Comparison of ENCODE assay signal across 17 mouse cellular contexts in genomic region chr3:143784353-143784791, GRCm38 (mm10).
A peak's percentile ranks its signal among the peaks of the same experiment; 100 is the strongest.
DNase-seq lines count a peak whose midpoint lies in the region; ATAC-seq and TF ChIP-seq lines count a peak whose summit lies in the region.
"Had no signal": no experiment of that assay in that cellular context is flagged by ENCODE, and none has a peak within 500 bp of the region (broad histone marks: within the 10 kb centered on the region; RNA-seq: fewer than 3 reads in every experiment).

No protein-coding gene starts in this region.

- H3K9me3 ChIP-seq in kidney, embryonic 15.5 days (replicated peaks), result no peaks in the 10 kb centered on the region
- H3K9me3 ChIP-seq in limb, embryonic 11.5 days (ENCODE audit: control insufficient read depth, low read length), result no peaks in the 10 kb centered on the region
- no peaks in the 10 kb centered on the region for H3K9me3 ChIP-seq in forebrain, embryonic 16.5 days (ENCODE audit: control insufficient read depth, low read length)
- H3K9me3 ChIP-seq: heart, embryonic 13.5 days; midbrain, embryonic 13.5 days had no signal

- CTCF ChIA-PET in Patski (lab: Charles Lee), result no interaction called here

- H3K4me3 ChIP-seq in kidney, embryonic 15.5 days (replicated peaks), result no peak overlapping the region
- H3K4me3 ChIP-seq in limb, embryonic 11.5 days (ENCODE audit: low read depth, low read length), result no peak overlapping the region
- H3K4me3 ChIP-seq in forebrain, embryonic 16.5 days (replicated peaks; ENCODE audit: low read length), result no peak overlapping the region
- no peak overlapping the region for H3K4me3 ChIP-seq in left cerebral cortex, adult 2 months
- H3K4me3 ChIP-seq: heart, embryonic 13.5 days; midbrain, embryonic 13.5 days had no signal

- in situ Hi-C loops in Patski (cut with MboI; ENCODE audit: low pct_unique_long_range_greater_than_20kb), result no loop called here

- no peak for TF ChIP-seq CTCF in Patski (IDR thresholded peaks at IDR 0.05)
- TF ChIP-seq CTCF in left cerebral cortex, adult 2 months (IDR thresholded peaks at IDR 0.05), result no peak

- no peak overlapping the region for H3K4me2 ChIP-seq in kidney, embryonic 15.5 days
- H3K4me2 ChIP-seq in limb, embryonic 11.5 days (ENCODE audit: low read depth, severe bottlenecking), result no peak overlapping the region
- no peak overlapping the region for H3K4me2 ChIP-seq in forebrain, embryonic 16.5 days (ENCODE audit: low read length)
- H3K4me2 ChIP-seq: heart, embryonic 13.5 days; midbrain, embryonic 13.5 days had no signal

- intact Hi-C loops in left cerebral cortex, adult 2 months (cut with DNase I), result no loop called here

- H3K4me1 ChIP-seq in kidney, embryonic 15.5 days, result peaks cover 5% of the 10 kb centered on the region; the same call in 1 of the 2 replicates
- peaks cover 3% of the 10 kb centered on the region; the same call in 1 of the 2 replicates for H3K4me1 ChIP-seq in limb, embryonic 11.5 days (ENCODE audit: control insufficient read depth, insufficient read depth, low read length)
- no peaks in the 10 kb centered on the region for H3K4me1 ChIP-seq in forebrain, embryonic 16.5 days (replicated peaks; ENCODE audit: control insufficient read depth, insufficient read depth, low read length)
- H3K4me1 ChIP-seq: heart, embryonic 13.5 days; midbrain, embryonic 13.5 days had no signal

- POLR2A ChIA-PET in Patski (lab: Charles Lee), result interaction anchor here (1.1 kb wide), 1 partner anchor 13 kb away, joined by 3 read pairs; no protein-coding TSS in a partner anchor

- H3K36me3 ChIP-seq in kidney, embryonic 15.5 days, result no peaks in the 10 kb centered on the region
- no peaks in the 10 kb centered on the region for H3K36me3 ChIP-seq in limb, embryonic 11.5 days (ENCODE audit: control insufficient read depth, insufficient read depth, low read length)
- H3K36me3 ChIP-seq in forebrain, embryonic 16.5 days (ENCODE audit: control insufficient read depth, insufficient read depth), result no peaks in the 10 kb centered on the region
- H3K36me3 ChIP-seq: heart, embryonic 13.5 days; midbrain, embryonic 13.5 days had no signal

- ATAC-seq in kidney, embryonic 15.5 days (replicated peaks; ENCODE audit: low FRiP score), result peak; percentile 52; the same call in 1 of the 2 replicates
- peak; percentile 37 for ATAC-seq in Patski
- ATAC-seq in limb, embryonic 11.5 days (ENCODE audit: insufficient number of reproducible peaks, low FRiP score, low TSS enrichment, low read depth), result no peak
- no peak for ATAC-seq in forebrain, embryonic 16.5 days
- ATAC-seq: forebrain, embryonic 14.5 days; hindbrain, postnatal 0 days; liver, postnatal 0 days; midbrain, embryonic 13.5 days had no signal

- H3K27me3 ChIP-seq in kidney, embryonic 15.5 days, result no peaks in the 10 kb centered on the region
- no peaks in the 10 kb centered on the region for H3K27me3 ChIP-seq in Patski
- H3K27me3 ChIP-seq in limb, embryonic 11.5 days (ENCODE audit: control insufficient read depth, insufficient read depth, low read length), result no peaks in the 10 kb centered on the region
- no peaks in the 10 kb centered on the region for H3K27me3 ChIP-seq in forebrain, embryonic 16.5 days (replicated peaks; ENCODE audit: control insufficient read depth, insufficient read depth, low read length)
- H3K27me3 ChIP-seq: heart, embryonic 13.5 days; midbrain, embryonic 13.5 days had no signal

- no peak for DNase-seq in kidney, postnatal 25 days
- DNase-seq in 3T3-L1 (ENCODE audit: low read depth, low spot score) (peak; percentile 87), Patski (ENCODE audit: low read depth, low spot score) (peak; percentile 28)
- DNase-seq in limb, embryonic 11.5 days (ENCODE audit: low spot score), result peak; percentile 26
- no peak for DNase-seq in left cerebral cortex, adult 2 months (ENCODE audit: extremely low spot score in 1 of 2, low spot score in 2 of 2)
- no peak for DNase-seq in gastrocnemius, postnatal 25 days
- DNase-seq: cerebellum, adult 9-11 months; heart, postnatal 36 days; liver; liver, postnatal 0 days; thymus, adult 2 months had no signal

- 35% methylated on average over 3 of the region's 3 CpGs for WGBS in kidney, embryonic 15.5 days
- 45% methylated on average over 3 of the region's 3 CpGs for WGBS in limb, embryonic 11.5 days
- 83% methylated on average over 3 of the region's 3 CpGs for WGBS in forebrain, embryonic 16.5 days

- H3K27ac ChIP-seq in kidney, embryonic 15.5 days, result no peak overlapping the region
- no peak overlapping the region for H3K27ac ChIP-seq in limb, embryonic 11.5 days (replicated peaks; ENCODE audit: low read depth, low read length)
- H3K27ac ChIP-seq in forebrain, embryonic 16.5 days (ENCODE audit: low read length), result no peak overlapping the region
- H3K27ac ChIP-seq in left cerebral cortex, adult 2 months, result no peak overlapping the region
- H3K27ac ChIP-seq: heart, embryonic 13.5 days; hindbrain, postnatal 0 days; midbrain, embryonic 13.5 days had no signal

- H3K9ac ChIP-seq in kidney, embryonic 15.5 days, result no peak overlapping the region
- H3K9ac ChIP-seq in limb, embryonic 11.5 days (ENCODE audit: low read length), result no peak overlapping the region
- H3K9ac ChIP-seq in forebrain, embryonic 16.5 days (replicated peaks; ENCODE audit: low read depth, low read length), result no peak overlapping the region
- H3K9ac ChIP-seq: heart, embryonic 13.5 days; liver, postnatal 0 days; midbrain, embryonic 13.5 days had no signal

Comparison
In these comparisons a context has a peak if more than half of its experiments do, and no peak if none do; other contexts are left out.
1. ATAC-seq: peak in kidney, embryonic 15.5 days (single experiment) and Patski (single experiment); none in limb, embryonic 11.5 days (single experiment) and forebrain, embryonic 16.5 days (single experiment).
2. DNase-seq: peak in 3T3-L1 (single experiment), Patski (single experiment) and limb, embryonic 11.5 days (single experiment); none in kidney, postnatal 25 days (0 of 2), left cerebral cortex, adult 2 months (0 of 2) and gastrocnemius, postnatal 25 days (single experiment).